In genomic region chr9:103653995-103654587, GRCm38 (mm10) we compare ENCODE assay signal across 11 mouse cellular contexts.
DNase-seq lines count a peak whose midpoint lies in the region; ATAC-seq and TF ChIP-seq lines count a peak whose summit lies in the region.
"Had no signal": no experiment of that assay in that cellular context is flagged by ENCODE, and none has a peak within 500 bp of the region (broad histone marks: within the 10 kb centered on the region; RNA-seq: fewer than 3 reads in every experiment).

No protein-coding gene starts in this region.

- no peak for TF ChIP-seq POLR2A in kidney, adult 2 months (IDR thresholded peaks at IDR 0.05; ENCODE audit: low read depth, low read length)

- 0 out of 2 replicates have a peak overlapping the region, but pooled peaks have one; percentile 50 for H3K27ac ChIP-seq in kidney, embryonic 16.5 days (ENCODE audit: low read length)
- H3K27ac ChIP-seq in kidney, adult 2 months (ENCODE audit: insufficient read depth, low read depth, low read length), result no peak overlapping the region
- peak overlapping the region; percentile 76 for H3K27ac ChIP-seq in forebrain, embryonic 10.5 days
- H3K27ac ChIP-seq in intestine, embryonic 16.5 days (ENCODE audit: low read length), result no peak overlapping the region
- peak overlapping the region; percentile 49; the same call in 1 of the 2 replicates for H3K27ac ChIP-seq in neural tube, embryonic 14.5 days (ENCODE audit: low read depth, low read length)
- H3K27ac ChIP-seq: embryonic facial prominence, embryonic 15.5 days; liver, embryonic 13.5 days had no signal

- H3K9ac ChIP-seq in kidney, embryonic 16.5 days (replicated peaks; ENCODE audit: low read length), result no peak overlapping the region
- no peak overlapping the region for H3K9ac ChIP-seq in intestine, embryonic 16.5 days (ENCODE audit: low read depth, low read length)
- H3K9ac ChIP-seq in neural tube, embryonic 14.5 days (replicated peaks; ENCODE audit: low read depth, low read length), result no peak overlapping the region
- H3K9ac ChIP-seq: embryonic facial prominence, embryonic 15.5 days; liver, embryonic 13.5 days had no signal

- H3K4me2 ChIP-seq in kidney, embryonic 16.5 days (replicated peaks; ENCODE audit: low read depth, low read length), result 0 out of 2 replicates have a peak overlapping the region, but pooled peaks have one; percentile 3
- 0 out of 2 replicates have a peak overlapping the region, but pooled peaks have one; percentile 1 for H3K4me2 ChIP-seq in intestine, embryonic 16.5 days (ENCODE audit: low read depth, low read length)
- H3K4me2 ChIP-seq in neural tube, embryonic 14.5 days (ENCODE audit: low read depth, low read length), result peak overlapping the region; percentile 19; the same call in 1 of the 2 replicates
- H3K4me2 ChIP-seq: embryonic facial prominence, embryonic 15.5 days; liver, embryonic 13.5 days had no signal

- no peaks in the 10 kb centered on the region for H3K9me3 ChIP-seq in kidney, embryonic 16.5 days (ENCODE audit: low read length)
- no peaks in the 10 kb centered on the region for H3K9me3 ChIP-seq in forebrain, embryonic 10.5 days
- no peaks in the 10 kb centered on the region for H3K9me3 ChIP-seq in intestine, embryonic 16.5 days (ENCODE audit: control insufficient read depth, low read length)
- H3K9me3 ChIP-seq in neural tube, embryonic 14.5 days (ENCODE audit: control insufficient read depth, low read length), result no peaks in the 10 kb centered on the region
- H3K9me3 ChIP-seq: embryonic facial prominence, embryonic 15.5 days; liver, embryonic 13.5 days had no signal

- H3K27me3 ChIP-seq in kidney, embryonic 16.5 days (ENCODE audit: insufficient read depth, low read length), result no peaks in the 10 kb centered on the region
- no peaks in the 10 kb centered on the region for H3K27me3 ChIP-seq in kidney, adult 2 months (replicated peaks; ENCODE audit: control insufficient read depth, insufficient read depth, low read length)
- H3K27me3 ChIP-seq in forebrain, embryonic 10.5 days (ENCODE audit: poor library complexity, severe bottlenecking), result no peaks in the 10 kb centered on the region
- no peaks in the 10 kb centered on the region for H3K27me3 ChIP-seq in intestine, embryonic 16.5 days (replicated peaks; ENCODE audit: control insufficient read depth, insufficient read depth, low read length)
- no peaks in the 10 kb centered on the region for H3K27me3 ChIP-seq in neural tube, embryonic 14.5 days (ENCODE audit: control insufficient read depth, insufficient read depth, low read length)
- H3K27me3 ChIP-seq: embryonic facial prominence, embryonic 15.5 days; liver, embryonic 13.5 days had no signal

- DNase-seq in kidney, adult 2 months, result no peak
- DNase-seq in forebrain, embryonic 10.5 days (ENCODE audit: extremely low spot score, low spot score), result peak; percentile 29
- no peak for DNase-seq in cerebellum, postnatal 25 days
- DNase-seq in right cerebral cortex, postnatal 14 days, result no peak
- DNase-seq in gastrocnemius, postnatal 4 days (ENCODE audit: low spot score in 2 of 2), result no peak
- DNase-seq: adrenal gland, postnatal 14 days; liver, embryonic 13.5 days had no signal

- 5% methylated on average over 10 of the region's 10 CpGs for WGBS in kidney, embryonic 16.5 days
- 32% methylated on average over 10 of the region's 10 CpGs for WGBS in kidney, adult 2 months
- 12% methylated on average over 10 of the region's 10 CpGs for WGBS in forebrain, embryonic 10.5 days
- 19% methylated on average over 10 of the region's 10 CpGs for WGBS in intestine, embryonic 16.5 days
- 7% methylated on average over 10 of the region's 10 CpGs for WGBS in neural tube, embryonic 14.5 days

- TF ChIP-seq CTCF in kidney, adult 2 months (conservative IDR thresholded peaks at IDR 0.05; ENCODE audit: insufficient read depth, insufficient read length, low read depth, low read length), result no peak

- H3K36me3 ChIP-seq in kidney, embryonic 16.5 days (ENCODE audit: insufficient read depth, low read length), result no peaks in the 10 kb centered on the region
- no peaks in the 10 kb centered on the region for H3K36me3 ChIP-seq in kidney, adult 2 months (ENCODE audit: control insufficient read depth, insufficient read depth, low read length)
- no peaks in the 10 kb centered on the region for H3K36me3 ChIP-seq in forebrain, embryonic 10.5 days (replicated peaks)
- no peaks in the 10 kb centered on the region for H3K36me3 ChIP-seq in intestine, embryonic 16.5 days (ENCODE audit: control insufficient read depth, insufficient read depth, low read length)
- no peaks in the 10 kb centered on the region for H3K36me3 ChIP-seq in neural tube, embryonic 14.5 days (ENCODE audit: control insufficient read depth, insufficient read depth, low read length)
- H3K36me3 ChIP-seq: embryonic facial prominence, embryonic 15.5 days; liver, embryonic 13.5 days had no signal

- H3K4me3 ChIP-seq in kidney, embryonic 16.5 days (ENCODE audit: low read length), result no peak overlapping the region
- H3K4me3 ChIP-seq in kidney, adult 2 months (ENCODE audit: insufficient read depth, low read depth, low read length), result no peak overlapping the region
- H3K4me3 ChIP-seq in forebrain, embryonic 10.5 days, result peak overlapping the region; percentile 12; the same call in 1 of the 2 replicates
- H3K4me3 ChIP-seq in intestine, embryonic 16.5 days (ENCODE audit: low read length), result no peak overlapping the region
- no peak overlapping the region for H3K4me3 ChIP-seq in neural tube, embryonic 14.5 days (ENCODE audit: low read depth, low read length)
- H3K4me3 ChIP-seq: embryonic facial prominence, embryonic 15.5 days; liver, embryonic 13.5 days had no signal

- ATAC-seq in kidney, embryonic 16.5 days (ENCODE audit: low FRiP score, low TSS enrichment), result peak; percentile 61
- no peak; the same call in 1 of the 2 replicates for ATAC-seq in intestine, embryonic 16.5 days
- peak; percentile 73 for ATAC-seq in neural tube, embryonic 14.5 days (ENCODE audit: low read depth)

- peaks cover 20% of the 10 kb centered on the region for H3K4me1 ChIP-seq in kidney, embryonic 16.5 days (ENCODE audit: insufficient read depth, low read length)
- H3K4me1 ChIP-seq in kidney, adult 2 months (ENCODE audit: control insufficient read depth, insufficient read depth, low read length), result 0 out of 2 replicates have a peak, but pooled peaks cover 3% of the 10 kb centered on the region
- peaks cover 67% of the 10 kb centered on the region for H3K4me1 ChIP-seq in forebrain, embryonic 10.5 days
- H3K4me1 ChIP-seq in intestine, embryonic 16.5 days (ENCODE audit: control insufficient read depth, insufficient read depth, low read length), result 0 out of 2 replicates have a peak, but pooled peaks cover 6% of the 10 kb centered on the region
- peaks cover 45% of the 10 kb centered on the region for H3K4me1 ChIP-seq in neural tube, embryonic 14.5 days (ENCODE audit: control insufficient read depth, insufficient read depth, low read length)
- H3K4me1 ChIP-seq: liver, embryonic 13.5 days had no signal

Comparison
In these comparisons a context has a peak if more than half of its experiments do, and no peak if none do; other contexts are left out.
1. H3K27ac ChIP-seq: peak in kidney, embryonic 16.5 days (single experiment), forebrain, embryonic 10.5 days (single experiment) and neural tube, embryonic 14.5 days (single experiment); none in kidney, adult 2 months (single experiment) and intestine, embryonic 16.5 days (single experiment).
2. Peak in every context shown above with its lines, with median percentiles within 50 percentile points of each other: H3K4me2 ChIP-seq.